In the genomic region with DNA sequence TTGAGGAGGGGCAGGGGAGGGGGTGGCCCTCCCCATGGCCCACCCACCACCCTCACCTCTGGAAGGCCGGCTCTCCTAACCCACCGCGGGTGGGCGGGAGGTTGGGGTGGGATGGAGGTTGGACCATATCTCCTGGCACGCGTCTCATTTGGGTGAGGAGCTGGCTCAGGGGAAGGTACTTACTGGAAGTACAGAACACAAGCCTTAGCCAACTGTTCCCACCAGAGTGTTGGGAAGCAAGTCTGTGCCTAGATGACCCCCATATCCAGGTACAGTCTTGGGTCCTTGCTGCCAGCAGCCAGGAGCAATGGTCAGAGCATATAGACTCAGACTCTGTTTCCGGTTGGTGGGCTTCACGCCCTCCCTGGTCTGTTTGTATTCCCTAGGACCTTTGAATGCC, we compare ENCODE assay signal across 9 mouse cellular contexts. TPM values are rescaled to one million over a fixed set of nuclear protein-coding genes. Genes with fewer than 3 reads are reported as not detected.
A peak's percentile ranks its signal among the peaks of the same experiment; 100 is the strongest.
DNase-seq lines count a peak whose midpoint lies in the region; ATAC-seq lines count a peak whose summit lies in the region.
"Had no signal": no experiment of that assay in that cellular context is flagged by ENCODE, and none has a peak within 500 bp of the region (broad histone marks: within the 10 kb centered on the region; RNA-seq: fewer than 3 reads in every experiment).

No protein-coding gene starts in this region.

- ATAC-seq in heart, embryonic 16.5 days (replicated peaks; ENCODE audit: extremely low read depth, insufficient read depth, low FRiP score) = no peak
- ATAC-seq in embryonic facial prominence, embryonic 13.5 days (ENCODE audit: insufficient number of reproducible peaks, insufficient read depth, low FRiP score, low TSS enrichment, low read depth) = no peak
- peak; percentile 8 for ATAC-seq in midbrain, embryonic 12.5 days (ENCODE audit: low FRiP score, low read depth)

- no peak for DNase-seq in heart, adult 11 months
- DNase-seq in hindbrain, embryonic 10.5 days (ENCODE audit: low spot score) = no peak
- DNase-seq in thymus, postnatal 4 days = no peak
- DNase-seq in layer of hippocampus, adult 9-11 months = no peak
- DNase-seq in natural killer cell, adult 2 months (ENCODE audit: low spot score in 2 of 2) = no peak

- H3K27me3 ChIP-seq in heart, embryonic 16.5 days (ENCODE audit: control insufficient read depth, insufficient read depth, low read length) = peaks cover 79% of the 10 kb centered on the region
- H3K27me3 ChIP-seq in embryonic facial prominence, embryonic 13.5 days = peaks cover 95% of the 10 kb centered on the region
- H3K27me3 ChIP-seq in hindbrain, embryonic 10.5 days (ENCODE audit: insufficient read depth, poor library complexity, severe bottlenecking) = peaks cover 94% of the 10 kb centered on the region
- peaks cover 59% of the 10 kb centered on the region for H3K27me3 ChIP-seq in midbrain, embryonic 12.5 days

- H3K9me3 ChIP-seq in heart, embryonic 16.5 days (replicated peaks; ENCODE audit: control insufficient read depth, low read length) = no peaks in the 10 kb centered on the region
- no peaks in the 10 kb centered on the region for H3K9me3 ChIP-seq in embryonic facial prominence, embryonic 13.5 days
- H3K9me3 ChIP-seq in hindbrain, embryonic 10.5 days = no peaks in the 10 kb centered on the region
- no peaks in the 10 kb centered on the region for H3K9me3 ChIP-seq in midbrain, embryonic 12.5 days

- 11% methylated on average over 8 of the region's 8 CpGs for WGBS in heart, embryonic 16.5 days
- WGBS in embryonic facial prominence, embryonic 13.5 days = 18% methylated on average over 8 of the region's 8 CpGs
- 6% methylated on average over 8 of the region's 8 CpGs for WGBS in hindbrain, embryonic 10.5 days
- 6% methylated on average over 8 of the region's 8 CpGs for WGBS in midbrain, embryonic 12.5 days

- no peak overlapping the region for H3K9ac ChIP-seq in heart, embryonic 16.5 days (ENCODE audit: low read length)
- H3K9ac ChIP-seq in embryonic facial prominence, embryonic 13.5 days = no peak overlapping the region
- no peak overlapping the region for H3K9ac ChIP-seq in midbrain, embryonic 12.5 days (replicated peaks)

- peak overlapping the region; percentile 33; the same call in 1 of the 2 replicates for H3K4me2 ChIP-seq in heart, embryonic 16.5 days (ENCODE audit: low read depth, low read length)
- H3K4me2 ChIP-seq in embryonic facial prominence, embryonic 13.5 days = peak overlapping the region; percentile 55
- peak overlapping the region; percentile 66 for H3K4me2 ChIP-seq in midbrain, embryonic 12.5 days (replicated peaks)

- no peak overlapping the region for H3K4me3 ChIP-seq in heart, embryonic 16.5 days (ENCODE audit: low read length)
- peak overlapping the region; percentile 20; the same call in 1 of the 2 replicates for H3K4me3 ChIP-seq in embryonic facial prominence, embryonic 13.5 days
- H3K4me3 ChIP-seq in hindbrain, embryonic 10.5 days = peak overlapping the region; percentile 91
- H3K4me3 ChIP-seq in midbrain, embryonic 12.5 days = no peak overlapping the region
- H3K4me3 ChIP-seq: myocyte had no signal

- H3K4me1 ChIP-seq in heart, embryonic 16.5 days (ENCODE audit: control insufficient read depth, insufficient read depth, low read length) = peaks cover 28% of the 10 kb centered on the region
- H3K4me1 ChIP-seq in embryonic facial prominence, embryonic 13.5 days = peaks cover 52% of the 10 kb centered on the region
- peaks cover 100% of the 10 kb centered on the region for H3K4me1 ChIP-seq in hindbrain, embryonic 10.5 days (replicated peaks)
- peaks cover 79% of the 10 kb centered on the region for H3K4me1 ChIP-seq in midbrain, embryonic 12.5 days

- no peaks in the 10 kb centered on the region for H3K36me3 ChIP-seq in heart, embryonic 16.5 days (ENCODE audit: control insufficient read depth, insufficient read depth)
- no peaks in the 10 kb centered on the region for H3K36me3 ChIP-seq in embryonic facial prominence, embryonic 13.5 days
- peaks cover 23% of the 10 kb centered on the region for H3K36me3 ChIP-seq in hindbrain, embryonic 10.5 days
- peaks cover 9% of the 10 kb centered on the region; the same call in 1 of the 2 replicates for H3K36me3 ChIP-seq in midbrain, embryonic 12.5 days

- no peak overlapping the region for H3K27ac ChIP-seq in heart, embryonic 16.5 days (ENCODE audit: low read length)
- no peak overlapping the region for H3K27ac ChIP-seq in embryonic facial prominence, embryonic 13.5 days
- peak overlapping the region; percentile 97 for H3K27ac ChIP-seq in hindbrain, embryonic 10.5 days
- H3K27ac ChIP-seq in midbrain, embryonic 12.5 days (replicated peaks) = peak overlapping the region; percentile 99

RNA-seq across cellular contexts. Expression of gene Hes5, which starts 2.1 kb away (rescaled TPM):
- polyA plus RNA-seq in heart, embryonic 16.5 days (2015; fragmentation: Nextera tagmentation; extraction: Ambion mirVana) = 0.29 and 0.34 TPM in 2 replicates
- polyA plus RNA-seq in embryonic facial prominence, embryonic 13.5 days (2015; fragmentation: Nextera tagmentation; extraction: Ambion mirVana) = 4.2 and 6.0 TPM in 2 replicates
- polyA plus RNA-seq in hindbrain, embryonic 10.5 days (2016; fragmentation: Nextera tagmentation; extraction: Ambion mirVana) = 534 and 601 TPM in 2 replicates
- polyA plus RNA-seq in midbrain, embryonic 12.5 days (2016; fragmentation: Nextera tagmentation; extraction: Ambion mirVana) = 800 and 870 TPM in 2 replicates
- polyA plus RNA-seq: myocyte had no signal

RNA-seq across cellular contexts. Expression of gene Pank4, which starts 5.3 kb away (rescaled TPM):
- 44.2 and 47.2 TPM in 2 replicates for polyA plus RNA-seq in heart, embryonic 16.5 days (2015; fragmentation: Nextera tagmentation; extraction: Ambion mirVana)
- 48.3 and 54.1 TPM in 2 replicates for polyA plus RNA-seq in embryonic facial prominence, embryonic 13.5 days (2015; fragmentation: Nextera tagmentation; extraction: Ambion mirVana)
- polyA plus RNA-seq in hindbrain, embryonic 10.5 days (2016; fragmentation: Nextera tagmentation; extraction: Ambion mirVana) = 39.9 and 46.5 TPM in 2 replicates
- polyA plus RNA-seq in midbrain, embryonic 12.5 days (2016; fragmentation: Nextera tagmentation; extraction: Ambion mirVana) = 48.5 and 50.2 TPM in 2 replicates

RNA-seq across cellular contexts. Expression of gene Tnfrsf14, which starts 30.3 kb away (rescaled TPM):
- 1.3 and 1.8 TPM in 2 replicates for polyA plus RNA-seq in heart, embryonic 16.5 days (2015; fragmentation: Nextera tagmentation; extraction: Ambion mirVana)
- 1.6 and 1.8 TPM in 2 replicates for polyA plus RNA-seq in embryonic facial prominence, embryonic 13.5 days (2015; fragmentation: Nextera tagmentation; extraction: Ambion mirVana)
- polyA plus RNA-seq in hindbrain, embryonic 10.5 days (2016; fragmentation: Nextera tagmentation; extraction: Ambion mirVana) = 0.43 and 0.87 TPM in 2 replicates
- 0.78 and 1.0 TPM in 2 replicates for polyA plus RNA-seq in midbrain, embryonic 12.5 days (2016; fragmentation: Nextera tagmentation; extraction: Ambion mirVana)

RNA-seq across cellular contexts. Expression of gene Fam213b, which starts 59.7 kb away (rescaled TPM):
- 58.9 and 62.9 TPM in 2 replicates for polyA plus RNA-seq in heart, embryonic 16.5 days (2015; fragmentation: Nextera tagmentation; extraction: Ambion mirVana)
- 48.6 and 53.6 TPM in 2 replicates for polyA plus RNA-seq in embryonic facial prominence, embryonic 13.5 days (2015; fragmentation: Nextera tagmentation; extraction: Ambion mirVana)
- polyA plus RNA-seq in hindbrain, embryonic 10.5 days (2016; fragmentation: Nextera tagmentation; extraction: Ambion mirVana) = 47.4 and 51.5 TPM in 2 replicates
- polyA plus RNA-seq in midbrain, embryonic 12.5 days (2016; fragmentation: Nextera tagmentation; extraction: Ambion mirVana) = 33.2 and 36.0 TPM in 2 replicates

Comparison
In these comparisons a context has a peak if more than half of its experiments do, and no peak if none do; other contexts are left out.
1. H3K27ac ChIP-seq: peak in hindbrain, embryonic 10.5 days (single experiment) and midbrain, embryonic 12.5 days (single experiment); none in heart, embryonic 16.5 days (single experiment) and embryonic facial prominence, embryonic 13.5 days (single experiment).
2. H3K4me3 ChIP-seq: peak in embryonic facial prominence, embryonic 13.5 days (single experiment) and hindbrain, embryonic 10.5 days (single experiment); none in heart, embryonic 16.5 days (single experiment) and midbrain, embryonic 12.5 days (single experiment).
3. RNA of gene Hes5, which starts 2.1 kb away (polyA plus RNA-seq): 800 to 870 TPM in midbrain, embryonic 12.5 days and 534 to 601 TPM in hindbrain, embryonic 10.5 days; 4.2 to 6.0 TPM in embryonic facial prominence, embryonic 13.5 days and 0.29 to 0.34 TPM in heart, embryonic 16.5 days; every median in the first group is over 10 times any median in the second.
4. Peak in every context shown above with its lines, with median percentiles within 50 percentile points of each other: H3K4me2 ChIP-seq.